Mouse (Mus musculus) common myeloid progenitor, adult 5-6 weeks (primary cell): ENCODE results near the gene Ap2a2. TPM values are rescaled to one million over a fixed set of nuclear protein-coding genes. Genes with fewer than 3 reads are reported as not detected.

Source experiments
- ATAC-seq: replicated peaks from 2 replicates; pipeline ENCODE4 v1.8.0; 2016; ENCODE audit warnings: low read depth, mild to moderate bottlenecking, moderate TSS enrichment, inconsistent platforms; ENCODE audit not compliant: poor library complexity, severe bottlenecking
- total RNA-seq: library from RNA; stranded (forward); fragments of 200-1000, 187-1606 nt; gene quantifications from 2 replicates; pipeline ENCODE4 v1.2.3, GENCODE M21; 2017

The Ap2a2 gene
- total RNA-seq, 1 experiment from 2014 or later, result 27.8 TPM

GRCm38 (mm10) chr7:141558946-141559345 is 3.0 kb upstream of the Ap2a2 start:
- no peak; the same call in 1 of the 2 replicates for ATAC-seq

- ATAC-seq, result 0 out of 2 replicates have a peak, but pooled peaks have one; percentile 4
Observed at GRCm38 (mm10) chr7:141559726-141560325, 2.1 kb upstream of the Ap2a2 start.

- ATAC-seq, result peak; percentile 33; the same call in 1 of the 2 replicates
Observed at GRCm38 (mm10) chr7:141560471-141560870, 1.5 kb upstream of the Ap2a2 start.

- ATAC-seq, result no peak
Observed at GRCm38 (mm10) chr7:141562421-141562851, 463 bp downstream of the Ap2a2 start.

GRCm38 (mm10) chr7:141562852-141563427 is 967 bp downstream of the Ap2a2 start:
- no peak for ATAC-seq

GRCm38 (mm10) chr7:141564561-141564960 is 2.6 kb downstream of the Ap2a2 start:
- ATAC-seq, result no peak

- ATAC-seq, result no peak
Observed at GRCm38 (mm10) chr7:141566587-141566986, 4.6 kb downstream of the Ap2a2 start.

- no peak for ATAC-seq
Observed at GRCm38 (mm10) chr7:141569283-141569803, 7.4 kb downstream of the Ap2a2 start.

- ATAC-seq, result no peak
Observed at GRCm38 (mm10) chr7:141569916-141570315, 7.9 kb downstream of the Ap2a2 start.

GRCm38 (mm10) chr7:141570625-141571295 is 8.8 kb downstream of the Ap2a2 start:
- ATAC-seq, result no peak

GRCm38 (mm10) chr7:141574041-141574440 is 12.1 kb downstream of the Ap2a2 start:
- no peak for ATAC-seq

GRCm38 (mm10) chr7:141575481-141575880 is 13.5 kb downstream of the Ap2a2 start:
- ATAC-seq, result no peak

- ATAC-seq, result no peak
Observed at GRCm38 (mm10) chr7:141577801-141578200, 15.8 kb downstream of the Ap2a2 start.

GRCm38 (mm10) chr7:141578511-141578910 is 16.5 kb downstream of the Ap2a2 start:
- peak; percentile 30; the same call in 1 of the 2 replicates for ATAC-seq

- peak; percentile 47 for ATAC-seq
Observed at GRCm38 (mm10) chr7:141578943-141579342, 17.0 kb downstream of the Ap2a2 start.

- no peak for ATAC-seq
Observed at GRCm38 (mm10) chr7:141581323-141581722, 19.4 kb downstream of the Ap2a2 start.

GRCm38 (mm10) chr7:141584048-141584841 is 22.3 kb downstream of the Ap2a2 start:
- ATAC-seq, result no peak

GRCm38 (mm10) chr7:141585288-141585687 is 23.3 kb downstream of the Ap2a2 start:
- peak; percentile 67 for ATAC-seq

GRCm38 (mm10) chr7:141585881-141586280 is 23.9 kb downstream of the Ap2a2 start:
- no peak for ATAC-seq

- ATAC-seq, result no peak
Observed at GRCm38 (mm10) chr7:141588890-141589289, 26.9 kb downstream of the Ap2a2 start.
